Mouse (Mus musculus) Patski (cell line): ENCODE data around the gene 1110002E22Rik. TPM values are rescaled to one million over a fixed set of nuclear protein-coding genes. Genes with fewer than 3 reads are reported as not detected.

Experiments used
- ATAC-seq: fragments of 100-300 bp; one replicate; pipeline ENCODE4 v1.8.0; 2021
- CTCF ChIA-PET: fragments of 350-600 bp; sonication (Branson Sonifier 250); formaldehyde crosslinking; loops from one replicate; lab custom pipeline; 2022; ENCODE audit warnings: inconsistent platforms; lab: Charles Lee
- POLR2A ChIA-PET: fragments of 350-600 bp; sonication (Branson Sonifier 250); formaldehyde crosslinking; loops from one replicate; lab custom pipeline; 2022; ENCODE audit warnings: antibody characterized with exemption, inconsistent platforms; lab: Charles Lee
- DNase-seq: peaks from one replicate; pipeline ENCODE4 v3.0.0-alpha.2; 2011; ENCODE audit warnings: low read depth, low spot score
- H3K27me3 ChIP-seq: fragments of 371-371 bp; one replicate; pipeline ENCODE4 v1.5.1; 2021
- CTCF ChIP-seq: fragments of 100-300 bp; IDR thresholded peaks from one replicate; pipeline ENCODE4 v1.5.1; 2021
- in situ Hi-C: fragments of 300-500 bp; cut with MboI; formaldehyde crosslinking; loops from 3 replicates; pipeline ENCODE4 v1.11.1; 2018; ENCODE audit warnings: low pct_unique_long_range_greater_than_20kb, mixed read lengths
- polyA plus RNA-seq: library from polyadenylated mRNA; unstranded; gene quantifications from one replicate; pipeline ENCODE4 v1.2.3, GENCODE M21; 2021

Gene 1110002E22Rik
- 0.67 TPM for polyA plus RNA-seq

- no peak for ATAC-seq
- no peak for TF ChIP-seq CTCF
Observed at GRCm38 (mm10) chr3:138064732-138065645, at the start of gene 1110002E22Rik. Gene 1110002E22Rik, plus strand, starts transcription at chr3:138065052.

DNA sequence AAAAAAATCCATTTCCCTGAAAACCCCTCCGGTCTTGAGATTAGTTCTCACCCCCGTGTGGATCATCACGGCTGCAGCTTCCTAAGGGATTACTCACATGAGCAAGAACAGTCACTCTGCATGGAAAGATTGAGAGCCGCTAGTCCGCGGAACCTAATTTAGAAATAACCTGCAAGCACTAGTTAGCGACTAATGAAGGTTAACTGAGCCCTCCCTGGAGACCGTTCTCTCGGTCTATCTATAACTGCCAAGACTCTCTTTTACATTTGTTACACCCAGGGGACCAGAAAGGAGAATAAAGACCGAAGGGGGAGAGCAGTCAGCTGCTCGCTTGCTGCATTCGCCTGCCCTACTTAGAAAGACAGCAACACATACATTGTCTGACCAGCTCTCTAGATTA is 48.0 kb upstream of the 1110002E22Rik start:
- ATAC-seq, result no peak
- POLR2A ChIA-PET, result interaction anchor here (1.2 kb wide), 1 partner anchor 9 kb away, joined by 4 read pairs; no protein-coding TSS in a partner anchor
- no peak for DNase-seq
- in situ Hi-C loops, result no loop called here
- H3K27me3 ChIP-seq, result no peaks in the 10 kb centered on the region
- no peak for TF ChIP-seq CTCF
- CTCF ChIA-PET, result interaction anchor here (1.0 to 2.4 kb wide), 7 partner anchors 9 to 75 kb away, joined by 3 to 11 read pairs (median 3); no protein-coding TSS in a partner anchor

More at GRCm38 (mm10) chr3:138064732-138065645, at the start of gene 1110002E22Rik:
- CTCF ChIA-PET, result interaction anchor here (0.9 to 1.5 kb wide), 4 partner anchors 10 to 27 kb away, joined by 3 read pairs; no protein-coding TSS in a partner anchor
- in situ Hi-C loops, result no loop called here
- DNase-seq, result no peak
- POLR2A ChIA-PET, result no interaction called here
- H3K27me3 ChIP-seq, result no peaks in the 10 kb centered on the region

DNA sequence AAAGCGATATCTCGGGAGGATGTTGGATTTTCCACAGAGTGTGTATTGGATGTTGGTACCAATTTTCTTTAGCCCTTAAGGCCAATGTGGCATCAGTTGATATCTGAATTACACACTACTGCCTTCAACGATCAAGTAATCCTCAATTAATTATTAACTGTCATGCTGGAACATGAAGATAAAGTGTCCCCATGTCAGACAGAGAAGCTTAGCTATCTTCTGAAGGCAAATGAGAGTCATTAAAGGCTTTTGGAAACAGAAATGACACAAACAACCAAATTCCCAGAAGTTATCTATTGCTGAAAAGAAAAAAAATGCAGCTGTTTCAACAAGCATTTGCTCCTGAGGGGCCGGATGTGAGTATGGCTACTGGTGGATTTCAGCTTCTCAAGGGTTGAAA is 42.8 kb upstream of the 1110002E22Rik start:
- no peak for DNase-seq
- H3K27me3 ChIP-seq, result no peaks in the 10 kb centered on the region
- ChIA-PET CTCF (interaction anchor here (1.3 to 1.9 kb wide), 3 partner anchors 29 to 34 kb away, joined by 3 to 7 read pairs (median 4); no protein-coding TSS in a partner anchor), POLR2A (interaction anchor here (0.9 kb wide), 1 partner anchor 176 kb away, joined by 3 read pairs; no protein-coding TSS in a partner anchor)
- in situ Hi-C loops, result no loop called here
- no peak for ATAC-seq
- no peak for TF ChIP-seq CTCF

DNA sequence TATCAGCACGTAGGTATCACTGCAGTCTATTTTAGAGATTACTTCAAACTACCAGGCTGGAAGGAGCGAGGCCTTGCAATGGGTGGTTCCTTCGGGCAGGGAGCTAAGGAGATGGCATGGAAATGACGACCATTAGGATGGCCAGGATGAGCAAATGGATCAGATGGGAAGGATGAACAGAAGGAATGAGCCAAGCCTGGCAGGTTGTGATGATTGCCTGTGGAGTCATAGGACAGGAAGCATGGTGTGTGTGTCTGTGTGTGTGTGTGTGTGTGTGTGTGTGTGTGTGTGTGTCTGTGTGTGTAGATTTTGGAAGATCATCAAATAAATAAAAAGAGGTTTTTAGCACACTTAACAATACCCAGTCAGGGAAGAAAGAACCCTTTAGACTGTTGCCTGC is 42.2 kb upstream of the 1110002E22Rik start:
- POLR2A ChIA-PET, result interaction anchor here (0.9 kb wide), 1 partner anchor 177 kb away, joined by 3 read pairs; no protein-coding TSS in a partner anchor
- no peaks in the 10 kb centered on the region for H3K27me3 ChIP-seq
- CTCF ChIA-PET, result interaction anchor here (1.2 to 1.9 kb wide), 4 partner anchors 19 to 34 kb away, joined by 3 to 7 read pairs (median 4); no protein-coding TSS in a partner anchor
- in situ Hi-C loops, result no loop called here
- no peak for TF ChIP-seq CTCF
- DNase-seq (no peak), ATAC-seq (no peak)

DNA sequence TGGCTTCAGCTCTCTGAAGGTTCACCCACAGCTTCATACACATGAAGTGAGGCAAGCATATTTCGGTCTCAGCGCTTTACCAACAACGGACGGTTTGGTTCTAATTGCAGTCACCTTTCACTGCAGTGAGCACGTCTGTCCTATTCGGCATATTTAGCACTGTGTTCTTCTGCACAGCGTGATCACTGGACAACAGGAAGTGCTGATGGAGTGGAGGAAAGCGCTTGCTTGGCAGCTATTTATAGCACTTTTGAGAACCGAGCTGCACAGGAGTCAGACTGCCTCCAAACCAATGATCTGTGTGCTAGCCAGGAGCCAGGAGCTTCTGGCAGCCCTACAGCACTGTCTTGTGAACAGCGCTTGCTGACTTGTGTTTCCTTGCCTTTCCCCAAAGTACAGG is 38.6 kb upstream of the 1110002E22Rik start:
- DNase-seq (no peak), ATAC-seq (peak; percentile 30)
- CTCF ChIA-PET, result interaction anchor here (1.7 to 1.8 kb wide), 2 partner anchors 9 to 35 kb away, joined by 4 to 7 read pairs; no protein-coding TSS in a partner anchor
- no peaks in the 10 kb centered on the region for H3K27me3 ChIP-seq
- POLR2A ChIA-PET, result interaction anchor here (0.6 to 1.2 kb wide), 2 partner anchors 9 to 651 kb away, joined by 3 to 4 read pairs; no protein-coding TSS in a partner anchor
- no peak for TF ChIP-seq CTCF
- in situ Hi-C loops, result no loop called here

DNA sequence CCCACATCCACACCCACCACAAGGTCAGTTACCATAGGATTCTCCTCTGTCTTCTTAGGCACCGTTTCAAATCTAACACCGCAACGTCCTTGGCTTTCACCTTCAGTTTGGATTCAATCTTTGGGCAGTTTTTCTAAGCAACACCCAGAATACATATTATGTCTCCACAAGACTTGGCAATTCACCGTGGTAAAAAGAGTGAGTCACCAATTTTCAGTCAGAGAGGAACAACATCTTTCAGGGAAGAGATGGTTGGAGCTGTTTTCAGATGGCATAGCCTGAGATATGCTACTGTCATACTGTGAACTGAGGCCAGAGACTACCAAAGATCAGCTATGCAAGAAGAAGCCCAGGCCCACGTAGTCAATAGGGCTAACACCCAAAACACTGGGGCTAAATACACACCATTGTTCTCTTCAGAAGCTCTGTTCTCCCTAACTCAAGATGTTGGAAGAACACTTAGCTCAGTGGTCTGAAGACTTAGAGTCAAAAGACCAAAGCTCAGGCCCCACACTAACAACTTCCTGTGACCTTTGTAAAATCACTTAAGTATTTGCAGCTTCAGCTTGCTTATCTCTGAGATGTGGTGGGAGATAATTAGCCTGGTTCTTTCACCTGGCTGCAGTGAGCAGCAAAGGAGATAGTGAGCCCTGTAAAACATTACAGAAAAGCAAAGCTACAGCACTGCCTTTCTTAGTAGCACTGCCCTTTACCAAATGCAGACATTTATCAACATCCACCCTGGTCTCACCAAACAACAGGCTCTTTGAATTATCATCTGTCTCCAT is 37.1 kb upstream of the 1110002E22Rik start:
- no peak for DNase-seq
- in situ Hi-C loops, result no loop called here
- TF ChIP-seq CTCF, result no peak
- CTCF ChIA-PET, result interaction anchor here (1.0 to 2.7 kb wide), 5 partner anchors 11 to 74 kb away, joined by 3 to 17 read pairs (median 3); no protein-coding TSS in a partner anchor
- POLR2A ChIA-PET, result no interaction called here
- ATAC-seq, result no peak
- no peaks in the 10 kb centered on the region for H3K27me3 ChIP-seq

- in situ Hi-C loops, result no loop called here
- CTCF ChIA-PET, result interaction anchor here (0.9 to 2.7 kb wide), 4 partner anchors 10 to 169 kb away, joined by 3 to 17 read pairs (median 4); partner anchors contain the start of gene Mttp
- DNase-seq (peak; percentile 69), ATAC-seq (peak; percentile 60)
- no peaks in the 10 kb centered on the region for H3K27me3 ChIP-seq
- no peak for TF ChIP-seq CTCF
- POLR2A ChIA-PET, result interaction anchor here (0.5 to 0.9 kb wide), 2 partner anchors 75 to 115 kb away, joined by 3 to 5 read pairs; no protein-coding TSS in a partner anchor
Observed at GRCm38 (mm10) chr3:138029351-138029750, 35.5 kb upstream of the 1110002E22Rik start.

GRCm38 (mm10) chr3:138030563-138030962 is 34.3 kb upstream of the 1110002E22Rik start:
- POLR2A ChIA-PET, result no interaction called here
- in situ Hi-C loops, result no loop called here
- no peaks in the 10 kb centered on the region for H3K27me3 ChIP-seq
- CTCF ChIA-PET, result interaction anchor here (0.9 to 2.5 kb wide), 2 partner anchors 39 to 114 kb away, joined by 3 to 7 read pairs; partner anchors contain the start of gene Mttp
- TF ChIP-seq CTCF, result no peak
- no peak for DNase-seq
- no peak for ATAC-seq

GRCm38 (mm10) chr3:138033986-138034385 is 30.9 kb upstream of the 1110002E22Rik start:
- in situ Hi-C loops, result no loop called here
- TF ChIP-seq CTCF, result no peak
- ATAC-seq (no peak), DNase-seq (no peak)
- ChIA-PET POLR2A (no interaction called here), CTCF (interaction anchor here (0.8 to 1.4 kb wide), 5 partner anchors 7 to 43 kb away, joined by 3 to 4 read pairs (median 3); no protein-coding TSS in a partner anchor)
- H3K27me3 ChIP-seq, result no peaks in the 10 kb centered on the region
